Mouse (Mus musculus) retina, adult 2 months (tissue): ENCODE measurements around the gene Dgkq.
"Not testable (repeated sequence)": the region's sequence is repeated elsewhere in the genome, so short reads cannot be mapped to it uniquely, and the experiment has no call there.

Source experiments
- DNase-seq: peaks from one replicate; pipeline ENCODE4 v3.0.0-alpha.2; 2012; ENCODE audit warnings: low read depth, low spot score

Dgkq gene

GRCm38 (mm10) chr5:108655381-108655780, 14.1 kb downstream of the Dgkq start:
- no peak for DNase-seq

- DNase-seq: no peak
Measured at GRCm38 (mm10) chr5:108654444-108654990, 15.0 kb downstream of the Dgkq start.

- no peak for DNase-seq
Measured at GRCm38 (mm10) chr5:108653341-108653740, 16.1 kb downstream of the Dgkq start.

- peak; percentile 61 for DNase-seq
Measured at GRCm38 (mm10) chr5:108651823-108652222, 17.6 kb downstream of the Dgkq start.

- DNase-seq: no peak
Measured at GRCm38 (mm10) chr5:108651136-108651720, 18.2 kb downstream of the Dgkq start.

- DNase-seq: no peak
Measured at GRCm38 (mm10) chr5:108650341-108650740, 19.1 kb downstream of the Dgkq start.

- DNase-seq: no peak
Measured at GRCm38 (mm10) chr5:108648937-108649576, 20.4 kb downstream of the Dgkq start.

- no peak for DNase-seq
Measured at GRCm38 (mm10) chr5:108647820-108648465, 21.5 kb downstream of the Dgkq start.

GRCm38 (mm10) chr5:108647311-108647710, 22.2 kb downstream of the Dgkq start:
- no peak for DNase-seq

- DNase-seq: no peak
Measured at GRCm38 (mm10) chr5:108646343-108646660, 23.2 kb downstream of the Dgkq start.

- no peak for DNase-seq
Measured at GRCm38 (mm10) chr5:108645651-108646342, 23.7 kb downstream of the Dgkq start.

GRCm38 (mm10) chr5:108643674-108644073, 25.8 kb downstream of the Dgkq start:
- no peak for DNase-seq

GRCm38 (mm10) chr5:108636172-108636571, 33.3 kb downstream of the Dgkq start:
- DNase-seq: no peak

GRCm38 (mm10) chr5:108634088-108634487, 35.4 kb downstream of the Dgkq start:
- not testable (repeated sequence) for DNase-seq

GRCm38 (mm10) chr5:108633676-108634075, 35.8 kb downstream of the Dgkq start:
- DNase-seq: no peak

GRCm38 (mm10) chr5:108629634-108630483, 39.6 kb downstream of the Dgkq start, which contains the start of the genes Gak and Tmem175:
Gak (minus strand) TSS chr5:108629755.
Tmem175 (plus strand) TSS chr5:108629770.
- DNase-seq: peak; percentile 83

GRCm38 (mm10) chr5:108628891-108629633, 40.4 kb downstream of the Dgkq start:
- no peak for DNase-seq

- no peak for DNase-seq
Measured at GRCm38 (mm10) chr5:108626050-108626660, 43.3 kb downstream of the Dgkq start.

- no peak for DNase-seq
Measured at GRCm38 (mm10) chr5:108621870-108622269, 47.6 kb downstream of the Dgkq start.

GRCm38 (mm10) chr5:108610426-108610825, 59.0 kb downstream of the Dgkq start:
- DNase-seq: no peak
